In the genomic region with DNA sequence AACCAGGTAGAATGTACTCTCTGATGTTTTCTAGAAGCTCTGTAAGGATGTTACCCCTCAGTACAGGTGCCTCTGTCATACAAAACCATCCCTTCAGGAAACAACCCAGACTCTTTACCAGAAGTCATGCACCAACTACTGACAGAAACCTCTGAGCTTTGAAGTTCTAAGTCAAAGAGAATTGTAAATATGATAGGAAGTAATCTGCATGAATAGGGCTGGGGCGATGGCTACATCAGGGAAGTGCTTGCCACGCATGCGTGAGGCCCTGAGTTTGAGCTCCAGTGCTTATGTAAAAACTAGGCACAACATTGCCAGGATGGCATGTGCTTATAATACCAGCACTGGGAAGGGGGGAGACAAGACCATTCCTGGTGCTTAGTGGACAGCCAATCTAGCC, we compare ENCODE assay signal across 25 mouse cellular contexts. TPM values are rescaled to one million over a fixed set of nuclear protein-coding genes. Genes with fewer than 3 reads are reported as not detected.
DNase-seq lines count a peak whose midpoint lies in the region; ATAC-seq lines count a peak whose summit lies in the region.
"Had no signal": no experiment of that assay in that cellular context is flagged by ENCODE, and none has a peak within 500 bp of the region (broad histone marks: within the 10 kb centered on the region; RNA-seq: fewer than 3 reads in every experiment).

No protein-coding gene starts in this region.

- H3K4me3 ChIP-seq in midbrain, embryonic 16.5 days (ENCODE audit: low read depth, low read length): no peak overlapping the region
- H3K4me3 ChIP-seq: embryonic facial prominence, embryonic 10.5 days; hindbrain, embryonic 10.5 days; limb, embryonic 13.5 days; liver, embryonic 13.5 days; neural tube, embryonic 12.5 days had no signal

- no peaks in the 10 kb centered on the region for H3K4me1 ChIP-seq in midbrain, embryonic 16.5 days (ENCODE audit: control insufficient read depth, insufficient read depth, low read length)
- H3K4me1 ChIP-seq: embryonic facial prominence, embryonic 10.5 days; hindbrain, embryonic 10.5 days; limb, embryonic 13.5 days; liver, embryonic 13.5 days; neural tube, embryonic 12.5 days had no signal

- peak; percentile 97 for ATAC-seq in activated CD4-positive, CD25-positive, alpha-beta regulatory T cell, adult 4 months
- no peak for ATAC-seq in midbrain, embryonic 16.5 days

- no peaks in the 10 kb centered on the region for H3K36me3 ChIP-seq in midbrain, embryonic 16.5 days (ENCODE audit: control insufficient read depth, insufficient read depth, low read length)
- H3K36me3 ChIP-seq: embryonic facial prominence, embryonic 10.5 days; G1E; hindbrain, embryonic 10.5 days; limb, embryonic 13.5 days; liver, embryonic 13.5 days; neural tube, embryonic 12.5 days had no signal

- no peaks in the 10 kb centered on the region for H3K9me3 ChIP-seq in midbrain, embryonic 16.5 days (replicated peaks; ENCODE audit: control insufficient read depth, low read length, poor library complexity, severe bottlenecking)
- H3K9me3 ChIP-seq: embryonic facial prominence, embryonic 10.5 days; G1E; hindbrain, embryonic 10.5 days; liver, embryonic 13.5 days; neural tube, embryonic 12.5 days had no signal

- 91% methylated on average over 3 of the region's 3 CpGs for WGBS in midbrain, embryonic 16.5 days

- no peaks in the 10 kb centered on the region for H3K27me3 ChIP-seq in midbrain, embryonic 16.5 days (ENCODE audit: control insufficient read depth, insufficient read depth, low read depth, low read length)
- H3K27me3 ChIP-seq: limb, embryonic 13.5 days; liver, embryonic 13.5 days; neural tube, embryonic 12.5 days had no signal

- no peak overlapping the region for H3K4me2 ChIP-seq in midbrain, embryonic 16.5 days (ENCODE audit: low read length)
- H3K4me2 ChIP-seq: limb, embryonic 13.5 days; liver, embryonic 13.5 days; lung, embryonic 14.5 days; midbrain, embryonic 11.5 days; neural tube, embryonic 12.5 days had no signal

- intact Hi-C loops in left cerebral cortex, postnatal 36 days (cut with DNase I): no loop called here

- peak; percentile 86 for DNase-seq in CD4-positive, CD25-positive, alpha-beta regulatory T cell, adult 2 months (ENCODE audit: low read depth, low spot score)
- peak; percentile 89 for DNase-seq in naive thymus-derived CD4-positive, alpha-beta T cell, adult 2 months (ENCODE audit: low read depth)
- DNase-seq in thymus, postnatal 25 days: peak; percentile 64
- no peak for DNase-seq in left cerebral cortex, postnatal 36 days (ENCODE audit: low spot score in 2 of 2)
- DNase-seq in embryo, embryonic 9.5 days (ENCODE audit: extremely low spot score): no peak
- DNase-seq: adrenal gland, postnatal 36 days; cerebellum, adult 2 months; cerebellum, postnatal 36 days; gastrocnemius, postnatal 36 days; liver, embryonic 13.5 days; lung, embryonic 14.5 days; lung, postnatal 36 days; right cerebral cortex, adult 18-20 months had no signal

- H3K27ac ChIP-seq in midbrain, embryonic 16.5 days (ENCODE audit: low read length): no peak overlapping the region
- H3K27ac ChIP-seq: embryonic facial prominence, embryonic 10.5 days; hindbrain, embryonic 10.5 days; limb, embryonic 13.5 days; liver, embryonic 13.5 days; neural tube, embryonic 12.5 days had no signal

- no peak overlapping the region for H3K9ac ChIP-seq in midbrain, embryonic 16.5 days (ENCODE audit: low read depth, low read length)
- H3K9ac ChIP-seq: limb, embryonic 13.5 days; liver, embryonic 13.5 days; lung, embryonic 14.5 days; neural tube, embryonic 12.5 days had no signal

RNA-seq across cellular contexts. Expression of a gene that starts 24.1 kb away (rescaled TPM):
- polyA plus RNA-seq in activated CD4-positive, CD25-positive, alpha-beta regulatory T cell, adult 4 months (2017; shearing (Covaris generic)): under 1 TPM; 0.11 to 0.21 TPM
- total RNA-seq in left cerebral cortex, postnatal 36 days (2021): not detected
- polyA plus RNA-seq in midbrain, embryonic 16.5 days (2015; fragmentation: Nextera tagmentation; extraction: Ambion mirVana): 0.08 TPM in 1 of 2 replicates, not detected in the other
- total RNA-seq: monocyte, adult 5-6 weeks had no signal
- polyA plus RNA-seq: forebrain, embryonic 11.5 days; G1E; kidney, embryonic 14.5 days; midbrain, embryonic 11.5 days; stomach, embryonic 14.5 days had no signal

RNA-seq across cellular contexts. Expression of a gene that starts 25.4 kb away (rescaled TPM):
- polyA plus RNA-seq in activated CD4-positive, CD25-positive, alpha-beta regulatory T cell, adult 4 months (2017; shearing (Covaris generic)): 10 to 100 TPM; 58.1 to 69.1 TPM
- 10 to 100 TPM; 22.4 to 23.7 TPM for total RNA-seq in left cerebral cortex, postnatal 36 days (2021)
- polyA plus RNA-seq in midbrain, embryonic 16.5 days (2015; fragmentation: Nextera tagmentation; extraction: Ambion mirVana): 16.2 and 16.9 TPM in 2 replicates

RNA-seq across cellular contexts. Expression of a gene that starts 45.9 kb away (rescaled TPM):
- 100 to 1,000 TPM; 109 to 118 TPM for polyA plus RNA-seq in activated CD4-positive, CD25-positive, alpha-beta regulatory T cell, adult 4 months (2017; shearing (Covaris generic))
- total RNA-seq in left cerebral cortex, postnatal 36 days (2021): 10 to 100 TPM; 28.0 to 54.5 TPM
- 54.2 and 56.8 TPM in 2 replicates for polyA plus RNA-seq in midbrain, embryonic 16.5 days (2015; fragmentation: Nextera tagmentation; extraction: Ambion mirVana)

Comparison
In these comparisons a context has a peak if more than half of its experiments do, and no peak if none do; other contexts are left out.
1. DNase-seq: peak in CD4-positive, CD25-positive, alpha-beta regulatory T cell, adult 2 months (single experiment), naive thymus-derived CD4-positive, alpha-beta T cell, adult 2 months (single experiment) and thymus, postnatal 25 days (single experiment); none in left cerebral cortex, postnatal 36 days (0 of 2) and embryo, embryonic 9.5 days (single experiment).